Mouse (Mus musculus) kidney, adult 11 months (tissue): ENCODE results near the gene Add1.

Source experiments
- DNase-seq: peaks from one replicate; pipeline ENCODE4 v3.0.0; 2022

The Add1 gene

DNA sequence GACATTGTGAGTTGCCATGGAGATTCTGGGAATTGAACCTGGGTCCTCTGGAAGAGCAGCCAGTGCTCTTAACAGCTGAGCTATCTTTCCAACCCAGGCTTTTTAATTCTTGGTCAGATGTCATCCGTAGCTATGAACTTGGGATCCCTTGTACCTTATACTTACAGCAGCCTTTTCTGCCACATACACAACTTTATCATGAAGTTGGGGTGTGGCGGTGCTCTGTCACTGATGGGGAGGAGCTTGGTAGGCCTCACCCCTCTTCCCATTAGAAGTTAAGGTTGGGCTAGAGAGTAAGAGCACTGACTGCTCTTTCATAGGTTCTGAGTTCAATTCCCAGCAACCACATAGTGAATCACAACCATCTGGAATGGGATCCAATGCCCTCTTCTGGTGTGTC, 59.5 kb downstream of the Add1 start:
- DNase-seq: no peak

DNA sequence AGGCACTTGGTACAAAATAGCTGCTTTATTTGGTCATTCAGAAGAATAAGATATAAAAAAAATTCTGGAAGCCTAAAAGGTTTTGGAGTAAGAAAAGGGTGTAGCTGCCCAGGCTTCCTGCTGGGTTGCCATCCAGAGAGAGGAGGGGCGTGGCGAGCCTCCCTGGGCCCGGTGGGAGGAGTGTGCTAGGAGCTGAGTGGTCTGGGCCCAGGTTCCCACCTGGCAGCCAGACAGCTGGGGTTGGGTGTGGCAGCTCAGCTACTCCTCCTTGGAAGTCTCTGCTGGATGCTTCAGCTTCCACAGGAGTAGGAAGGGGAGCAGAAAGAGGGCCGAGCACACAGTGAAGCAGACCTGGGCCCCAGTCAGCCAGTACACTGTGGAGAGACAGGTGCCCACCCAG, 60.2 kb downstream of the Add1 start:
- DNase-seq: no peak

GRCm38 (mm10) chr5:34634746-34635400, 61.4 kb downstream of the Add1 start:
- DNase-seq: no peak

GRCm38 (mm10) chr5:34635665-34636192, 62.3 kb downstream of the Add1 start:
- DNase-seq: no peak

DNA sequence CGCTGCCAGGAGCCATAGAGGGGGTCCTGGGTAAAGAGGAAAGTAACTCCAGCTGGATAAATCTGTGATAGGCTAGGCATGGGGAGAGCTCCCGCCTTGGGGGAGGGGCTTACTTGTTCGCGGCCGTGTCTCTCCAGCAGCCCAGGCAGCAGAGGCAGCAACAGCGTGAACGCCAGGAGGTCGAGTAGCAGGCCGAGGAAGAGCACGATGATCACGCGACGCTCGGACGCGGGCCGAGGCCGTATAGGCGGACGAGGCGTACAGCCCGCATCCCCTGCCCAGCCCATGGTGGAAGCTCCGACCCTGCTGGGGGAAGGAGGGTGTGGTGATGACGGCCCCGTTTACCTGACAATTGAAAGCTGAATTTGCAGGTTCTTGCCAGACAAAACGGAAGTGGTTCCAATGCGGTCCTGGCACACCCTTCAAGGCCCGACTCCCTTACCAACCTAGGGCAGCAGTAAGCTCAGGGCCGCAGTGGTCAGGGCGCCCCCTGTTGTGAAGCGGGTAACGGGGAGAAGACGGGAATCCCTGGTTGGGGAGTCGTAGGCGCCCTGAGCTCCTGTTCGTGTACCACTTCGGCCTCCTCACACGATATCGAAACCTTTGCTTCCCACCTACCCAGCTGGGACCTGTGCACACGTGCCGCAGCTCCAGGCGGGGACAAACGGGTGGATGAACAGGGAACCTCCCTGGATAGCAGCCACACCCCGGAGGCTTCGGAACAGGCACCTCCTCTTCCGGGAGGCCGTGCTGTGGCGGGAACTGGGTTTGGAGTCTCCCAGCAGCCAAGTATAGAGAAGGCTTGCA, 63.2 kb downstream of the Add1 start, which contains the start of gene Mfsd10:
Gene Mfsd10, minus strand, starts transcription at position 732 of the 807 bp plus-strand sequence.
- DNase-seq: peak; percentile 66

GRCm38 (mm10) chr5:34637591-34638156, 64.2 kb downstream of the Add1 start:
- DNase-seq: no peak

DNA sequence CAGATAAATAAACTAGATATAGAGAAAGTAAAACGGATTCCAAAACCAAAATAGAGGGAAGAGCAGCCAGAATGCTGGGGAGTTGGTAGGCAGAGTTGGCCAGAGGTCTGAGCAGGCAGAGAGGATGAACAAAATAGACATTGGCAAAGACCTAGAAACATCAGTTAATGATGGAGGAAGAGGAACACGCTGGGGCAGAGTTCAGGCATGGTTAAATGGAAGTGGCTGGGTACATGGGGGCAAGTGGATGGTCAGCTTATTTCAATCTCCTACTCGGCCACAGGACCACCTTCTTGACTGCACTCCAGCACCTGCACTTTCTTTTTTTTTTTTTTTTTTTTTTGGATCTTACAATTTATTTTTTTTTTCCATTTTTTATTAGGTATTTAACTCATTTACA, 68.5 kb downstream of the Add1 start:
- peak; percentile 37 for DNase-seq

- peak; percentile 31 for DNase-seq
Observed at GRCm38 (mm10) chr5:34642932-34643331, 69.5 kb downstream of the Add1 start.

DNA sequence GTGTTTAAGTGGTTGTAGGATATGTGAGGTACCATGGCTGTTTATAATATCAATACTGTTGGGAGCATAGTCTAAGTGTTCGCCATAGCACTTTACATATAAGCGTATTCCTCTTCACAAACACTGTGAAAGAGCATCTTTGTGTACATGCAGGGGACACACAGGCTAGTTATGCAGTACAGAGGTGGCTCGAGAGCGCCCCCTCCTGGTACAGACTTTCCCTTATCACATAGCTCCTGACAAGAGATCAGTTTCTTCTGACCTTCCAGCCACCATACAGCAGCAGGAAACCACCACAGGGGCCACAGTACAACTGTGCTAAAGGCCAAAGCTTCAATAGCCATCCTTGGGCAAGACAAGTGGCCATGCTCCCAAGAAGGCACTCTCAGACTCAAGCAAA, 74.1 kb downstream of the Add1 start:
- no peak for DNase-seq

DNA sequence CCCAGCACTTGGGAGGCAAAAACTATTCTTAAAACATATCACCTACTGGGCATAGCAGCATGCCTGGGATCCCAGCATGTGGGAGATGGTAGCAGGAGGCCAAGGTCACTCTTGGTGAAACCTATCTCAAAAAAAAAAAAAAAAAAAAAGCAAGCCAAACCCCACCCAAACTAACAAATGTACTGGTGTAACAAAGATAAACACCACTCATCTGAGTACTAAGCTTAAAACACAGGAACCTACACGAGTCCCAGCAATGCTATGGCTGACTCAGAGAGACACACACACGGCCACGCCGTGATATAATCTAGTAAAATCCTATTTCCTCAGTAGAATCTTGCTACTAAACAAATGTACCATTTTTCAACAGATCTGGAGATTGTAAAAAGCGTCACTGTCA, 79.5 kb downstream of the Add1 start:
- DNase-seq: no peak

- no peak for DNase-seq
Observed at GRCm38 (mm10) chr5:34654881-34655280, 81.4 kb downstream of the Add1 start.

DNA sequence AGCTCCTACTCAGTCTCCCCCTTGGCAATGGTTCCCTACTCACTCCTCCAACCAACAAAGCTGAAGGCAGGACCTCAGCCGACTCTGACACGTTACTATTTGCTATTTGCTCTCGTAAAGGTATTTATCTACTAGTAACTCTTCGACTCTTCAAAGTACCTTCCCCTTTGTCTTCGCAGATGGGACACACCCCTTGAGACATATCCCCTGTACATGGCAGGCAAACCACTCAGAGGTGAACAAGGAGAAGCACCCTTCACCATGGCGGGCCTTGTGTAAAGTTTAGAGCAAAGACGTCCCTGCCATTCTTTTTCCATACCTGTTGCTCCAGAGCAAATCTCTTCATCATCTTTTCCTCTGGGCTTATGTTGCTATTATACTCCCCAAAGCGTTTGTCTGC, 84.1 kb downstream of the Add1 start:
- DNase-seq: no peak

DNA sequence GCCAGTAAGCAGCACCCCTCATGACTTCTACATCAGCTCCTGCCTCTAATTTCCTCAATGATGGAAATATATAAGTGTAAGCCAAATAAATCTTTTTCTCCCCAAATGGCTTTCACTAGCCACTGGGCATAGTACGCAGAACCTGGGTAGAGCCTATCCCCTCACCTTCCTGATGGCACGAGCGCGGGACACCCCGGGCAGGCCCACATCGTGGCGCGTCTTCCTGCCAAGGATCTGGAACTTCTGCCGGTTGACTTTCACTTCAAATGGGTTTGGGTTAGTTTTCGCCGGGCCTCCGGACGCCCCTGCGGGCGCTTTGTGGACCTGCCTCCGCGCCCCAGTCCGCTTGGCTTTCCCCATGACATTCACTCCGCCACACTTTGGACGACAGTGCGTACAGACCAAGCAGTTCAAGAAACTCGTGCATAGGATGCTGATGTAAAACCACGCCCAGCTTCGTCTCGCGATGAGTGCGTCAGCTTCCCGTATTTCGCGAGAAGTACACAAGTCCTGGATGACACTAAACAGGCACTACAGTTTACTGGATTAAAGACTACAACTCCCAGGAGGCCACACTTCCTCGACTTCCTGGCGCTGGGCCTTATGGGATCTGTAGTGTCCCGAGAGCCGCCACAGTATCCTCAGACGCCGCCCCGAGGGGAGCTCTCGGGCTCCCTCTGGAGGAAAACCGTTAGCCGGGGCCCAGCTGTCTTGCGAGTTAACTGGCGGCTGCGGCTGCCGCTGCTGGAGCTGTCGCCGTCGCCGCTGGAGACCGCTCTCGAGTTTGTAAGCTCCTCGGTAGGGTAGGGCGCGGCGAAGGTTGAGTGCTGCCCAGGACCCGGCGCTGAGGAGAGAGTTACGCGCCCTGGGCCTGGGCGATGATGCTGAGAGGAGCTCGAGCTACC, 86.5 kb downstream of the Add1 start, which contains the start of the genes Nop14 and Grk4:
Gene Nop14, minus strand, starts transcription at position 463 of the 905 bp plus-strand sequence.
Gene Grk4, plus strand, starts transcription at position 694 of the 905 bp plus-strand sequence.
- peak; percentile 100 for DNase-seq

DNA sequence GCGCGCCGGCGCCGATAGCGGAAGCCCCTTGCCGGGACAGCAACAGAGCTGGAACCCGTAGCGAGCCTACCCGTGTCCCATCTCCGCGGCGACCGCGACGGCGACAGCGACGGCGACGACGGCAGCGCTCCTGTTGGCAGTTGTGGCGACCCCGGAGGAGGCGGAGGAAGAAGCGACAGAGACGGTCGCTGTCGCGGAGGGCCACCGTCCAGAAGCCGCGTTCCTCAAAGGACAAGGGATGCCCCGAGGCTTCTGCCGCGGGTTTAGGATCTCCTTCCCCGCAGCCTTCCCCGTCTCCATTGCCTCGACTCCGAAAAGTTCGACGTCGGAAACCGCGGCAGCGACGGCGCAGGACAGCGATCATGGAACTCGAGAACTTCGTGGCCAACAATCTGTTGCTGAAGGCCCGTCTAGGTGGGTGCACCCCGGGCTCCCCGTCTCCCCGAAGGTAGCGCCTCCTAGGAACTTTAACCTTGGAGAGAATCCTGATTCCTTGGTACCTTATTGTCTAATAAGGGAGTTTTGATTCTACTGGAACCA, 87.2 kb downstream of the Add1 start:
- no peak for DNase-seq

DNA sequence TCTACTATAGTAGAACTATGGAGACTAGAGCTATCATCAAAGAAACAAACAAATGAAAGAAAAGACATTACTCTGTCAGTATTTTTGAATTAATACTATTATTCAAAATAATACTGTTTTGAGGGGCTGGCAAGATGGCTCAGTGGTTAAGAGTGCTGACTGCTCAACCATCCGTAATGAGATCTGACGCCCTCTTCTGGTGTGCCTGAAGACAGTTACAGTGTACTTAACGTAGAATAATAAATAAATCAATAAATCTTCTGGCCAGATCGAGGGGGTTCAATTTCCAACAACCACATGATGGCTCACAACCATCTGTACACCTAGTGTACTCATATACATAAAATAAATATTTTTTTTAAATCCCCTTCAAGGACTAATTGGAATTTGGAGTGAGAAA, 88.4 kb downstream of the Add1 start:
- DNase-seq: no peak

DNA sequence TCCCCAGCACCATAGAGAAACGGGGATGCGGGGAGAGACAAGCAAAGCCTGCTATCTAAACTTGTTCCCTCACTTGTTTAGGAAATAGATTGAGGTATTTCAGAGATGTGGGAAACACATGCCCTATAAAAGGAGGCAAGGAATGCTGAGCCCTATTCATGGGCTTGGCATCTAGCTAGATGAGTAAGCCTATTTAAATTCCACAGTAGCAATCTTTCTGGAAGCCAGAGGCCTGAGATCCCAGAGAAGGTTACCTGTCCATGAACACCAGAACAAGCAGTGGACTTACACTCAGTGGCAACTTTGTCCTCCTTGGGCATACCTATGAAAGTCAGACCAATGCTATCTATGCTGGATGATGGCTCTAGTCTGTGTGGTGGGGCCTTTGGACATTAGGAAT, 89.8 kb downstream of the Add1 start:
- no peak for DNase-seq

- DNase-seq: peak; percentile 3
Observed at GRCm38 (mm10) chr5:34669493-34669892, 96.0 kb downstream of the Add1 start.

GRCm38 (mm10) chr5:34670280-34670679, 96.8 kb downstream of the Add1 start:
- peak; percentile 1 for DNase-seq
